Comparison of ENCODE assay signal across 9 mouse cellular contexts in the genomic region with DNA sequence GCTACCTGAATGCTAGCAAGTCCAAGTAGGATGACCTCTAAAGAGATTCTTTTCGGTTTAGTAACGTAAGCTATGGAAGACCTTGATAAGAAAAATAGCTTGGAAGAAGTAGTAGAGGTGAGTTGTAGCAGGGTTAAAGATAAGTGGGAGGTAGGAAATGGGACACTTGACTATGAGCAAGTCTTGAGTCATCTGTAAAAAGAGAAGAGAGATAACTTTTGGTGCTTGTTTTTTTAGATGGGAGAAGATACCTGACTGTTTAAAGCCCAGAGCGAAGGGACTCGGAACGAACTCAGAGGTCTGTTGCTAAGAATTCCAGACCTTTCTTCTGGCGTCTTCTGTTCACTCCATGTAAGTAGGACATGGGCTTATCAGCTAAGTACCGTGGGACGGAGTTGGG. TPM values are rescaled to one million over a fixed set of nuclear protein-coding genes. Genes with fewer than 3 reads are reported as not detected.
DNase-seq lines count a peak whose midpoint lies in the region; ATAC-seq lines count a peak whose summit lies in the region.
"Had no signal": no experiment of that assay in that cellular context is flagged by ENCODE, and none has a peak within 500 bp of the region (broad histone marks: within the 10 kb centered on the region; RNA-seq: fewer than 3 reads in every experiment).

Fgd1 (plus strand) TSS at position 301 of the 400 bp plus-strand sequence.

- ATAC-seq in heart, embryonic 12.5 days (ENCODE audit: insufficient number of reproducible peaks, low FRiP score), result no peak
- ATAC-seq in heart, embryonic 16.5 days (replicated peaks; ENCODE audit: extremely low read depth, insufficient read depth, low FRiP score), result no peak
- no peak for ATAC-seq in limb, embryonic 13.5 days (ENCODE audit: low FRiP score, low read depth)

- 0 out of 2 replicates have a peak, but pooled peaks cover 5% of the 10 kb centered on the region for H3K9me3 ChIP-seq in heart, embryonic 12.5 days (replicated peaks)
- no peaks in the 10 kb centered on the region for H3K9me3 ChIP-seq in heart, embryonic 16.5 days (replicated peaks; ENCODE audit: control insufficient read depth, low read length)
- H3K9me3 ChIP-seq in limb, embryonic 13.5 days, result peaks cover 2% of the 10 kb centered on the region; the same call in 1 of the 2 replicates
- H3K9me3 ChIP-seq: G1E had no signal

- H3K27ac ChIP-seq in heart, embryonic 12.5 days (ENCODE audit: poor library complexity, severe bottlenecking), result peak within 1 kb of the TSS; percentile 89
- H3K27ac ChIP-seq in heart, embryonic 16.5 days (ENCODE audit: low read length), result peak within 1 kb of the TSS; percentile 80
- H3K27ac ChIP-seq in limb, embryonic 13.5 days, result peak within 1 kb of the TSS; percentile 89

- WGBS in heart, embryonic 12.5 days, result 86% methylated on average over 8 of the region's 8 CpGs
- 84% methylated on average over 8 of the region's 8 CpGs for WGBS in heart, embryonic 16.5 days
- 94% methylated on average over 8 of the region's 8 CpGs for WGBS in limb, embryonic 13.5 days

- no peaks in the 10 kb centered on the region for H3K36me3 ChIP-seq in heart, embryonic 12.5 days
- H3K36me3 ChIP-seq in heart, embryonic 16.5 days (ENCODE audit: control insufficient read depth, insufficient read depth), result no peaks in the 10 kb centered on the region
- no peaks in the 10 kb centered on the region for H3K36me3 ChIP-seq in limb, embryonic 13.5 days
- H3K36me3 ChIP-seq: G1E had no signal

- peak within 1 kb of the TSS; percentile 92 for H3K9ac ChIP-seq in heart, embryonic 12.5 days
- peak within 1 kb of the TSS; percentile 75 for H3K9ac ChIP-seq in heart, embryonic 16.5 days (ENCODE audit: low read length)
- peak within 1 kb of the TSS; percentile 87 for H3K9ac ChIP-seq in limb, embryonic 13.5 days

- no peak for DNase-seq in heart, adult 9 months (ENCODE audit: low spot score in 2 of 2)
- no peak for DNase-seq in adrenal gland, adult 2 months
- no peak for DNase-seq in right cerebral cortex, postnatal 14 days
- DNase-seq in thymus, postnatal 25 days, result no peak
- DNase-seq in right cerebral cortex, adult 18-20 months, result no peak

- H3K4me2 ChIP-seq in heart, embryonic 12.5 days, result peak within 1 kb of the TSS; percentile 74
- H3K4me2 ChIP-seq in heart, embryonic 16.5 days (ENCODE audit: low read depth, low read length), result peak within 1 kb of the TSS; percentile 63
- peak within 1 kb of the TSS; percentile 75 for H3K4me2 ChIP-seq in limb, embryonic 13.5 days (replicated peaks)

- no peaks in the 10 kb centered on the region for H3K27me3 ChIP-seq in heart, embryonic 12.5 days (replicated peaks)
- no peaks in the 10 kb centered on the region for H3K27me3 ChIP-seq in heart, embryonic 16.5 days (ENCODE audit: control insufficient read depth, insufficient read depth, low read length)
- H3K27me3 ChIP-seq in limb, embryonic 13.5 days, result 0 out of 2 replicates have a peak, but pooled peaks cover 8% of the 10 kb centered on the region

- peaks cover 19% of the 10 kb centered on the region for H3K4me1 ChIP-seq in heart, embryonic 12.5 days (replicated peaks)
- peaks cover 7% of the 10 kb centered on the region; the same call in 1 of the 2 replicates for H3K4me1 ChIP-seq in heart, embryonic 16.5 days (ENCODE audit: control insufficient read depth, insufficient read depth, low read length)
- peaks cover 17% of the 10 kb centered on the region for H3K4me1 ChIP-seq in limb, embryonic 13.5 days

- H3K4me3 ChIP-seq in heart, embryonic 12.5 days, result peak within 1 kb of the TSS; percentile 86
- peak within 1 kb of the TSS; percentile 62 for H3K4me3 ChIP-seq in heart, embryonic 16.5 days (ENCODE audit: low read length)
- H3K4me3 ChIP-seq in limb, embryonic 13.5 days, result peak within 1 kb of the TSS; percentile 67

RNA-seq across cellular contexts. Expression of gene Fgd1, which starts in this region (rescaled TPM):
- 9.3 and 10.1 TPM in 2 replicates for polyA plus RNA-seq in heart, embryonic 12.5 days (2016; fragmentation: Nextera tagmentation; extraction: Ambion mirVana)
- total RNA-seq in adrenal gland, adult 2 months (2021), result 10 to 100 TPM; 11.8 to 24.2 TPM
- 19.6 and 22.2 TPM in 2 replicates for polyA plus RNA-seq in adrenal gland, adult 2 months (2012; rRNA removed)
- 5.6 and 8.3 TPM in 2 replicates for polyA plus RNA-seq in heart, embryonic 16.5 days (2015; fragmentation: Nextera tagmentation; extraction: Ambion mirVana)
- 15.5 and 16.3 TPM in 2 replicates for polyA plus RNA-seq in limb, embryonic 13.5 days (2015; fragmentation: Nextera tagmentation; extraction: Ambion mirVana)
- total RNA-seq: G1E had no signal
- polyA plus RNA-seq: G1E had no signal
